11 mouse cellular contexts compared by ENCODE assay signal in the genomic region with DNA sequence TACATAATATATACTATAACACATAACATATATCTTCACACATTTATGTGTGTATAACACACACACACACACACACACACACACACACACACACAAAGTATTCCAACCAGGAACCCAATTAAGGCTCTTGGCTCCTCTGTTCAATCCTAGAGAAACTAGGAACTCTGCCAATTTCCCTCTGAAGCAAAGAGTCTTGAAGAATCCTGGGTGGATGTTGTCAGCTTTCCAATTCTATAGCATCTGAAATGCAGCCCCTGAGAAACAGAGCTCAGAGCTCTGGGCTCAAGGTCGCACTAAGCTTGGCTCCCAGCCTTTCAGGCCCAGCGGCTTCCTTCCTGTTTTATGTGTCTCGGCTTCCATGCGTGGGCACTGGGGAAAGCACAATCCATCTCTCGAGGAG. TPM values are rescaled to one million over a fixed set of nuclear protein-coding genes. Genes with fewer than 3 reads are reported as not detected.
A peak's percentile ranks its signal among the peaks of the same experiment; 100 is the strongest.
DNase-seq lines count a peak whose midpoint lies in the region; ATAC-seq lines count a peak whose summit lies in the region.
"Had no signal": no experiment of that assay in that cellular context is flagged by ENCODE, and none has a peak within 500 bp of the region (broad histone marks: within the 10 kb centered on the region; RNA-seq: fewer than 3 reads in every experiment).

No protein-coding gene starts in this region.

- H3K27ac ChIP-seq in hindbrain, embryonic 14.5 days = no peak overlapping the region
- no peak overlapping the region for H3K27ac ChIP-seq in hindbrain, embryonic 11.5 days (ENCODE audit: low read depth, low read length)
- no peak overlapping the region for H3K27ac ChIP-seq in midbrain, embryonic 11.5 days (ENCODE audit: low read depth, low read length)
- no peak overlapping the region for H3K27ac ChIP-seq in midbrain, embryonic 10.5 days (replicated peaks)
- 0 out of 2 replicates have a peak overlapping the region, but pooled peaks have one; percentile 56 for H3K27ac ChIP-seq in forebrain, embryonic 16.5 days (ENCODE audit: low read length)

- no peak overlapping the region for H3K9ac ChIP-seq in hindbrain, embryonic 14.5 days
- no peak overlapping the region for H3K9ac ChIP-seq in hindbrain, embryonic 11.5 days (ENCODE audit: low read depth, low read length)
- H3K9ac ChIP-seq in midbrain, embryonic 11.5 days (ENCODE audit: low read length) = no peak overlapping the region
- no peak overlapping the region for H3K9ac ChIP-seq in forebrain, embryonic 16.5 days (replicated peaks; ENCODE audit: low read depth, low read length)

- peaks cover 12% of the 10 kb centered on the region; the same call in 1 of the 2 replicates for H3K4me1 ChIP-seq in hindbrain, embryonic 14.5 days (replicated peaks; ENCODE audit: control insufficient read depth, insufficient read depth, low read length)
- H3K4me1 ChIP-seq in hindbrain, embryonic 11.5 days (replicated peaks; ENCODE audit: control insufficient read depth, insufficient read depth, low read length) = peaks cover 3% of the 10 kb centered on the region
- peaks cover 10% of the 10 kb centered on the region for H3K4me1 ChIP-seq in midbrain, embryonic 11.5 days (ENCODE audit: control insufficient read depth, insufficient read depth, low read length)
- peaks cover 24% of the 10 kb centered on the region for H3K4me1 ChIP-seq in midbrain, embryonic 10.5 days
- peaks cover 27% of the 10 kb centered on the region for H3K4me1 ChIP-seq in forebrain, embryonic 16.5 days (replicated peaks; ENCODE audit: control insufficient read depth, insufficient read depth, low read length)

- no peak overlapping the region for H3K4me3 ChIP-seq in hindbrain, embryonic 14.5 days (replicated peaks; ENCODE audit: low read length)
- no peak overlapping the region for H3K4me3 ChIP-seq in hindbrain, embryonic 11.5 days (ENCODE audit: low read depth, low read length)
- H3K4me3 ChIP-seq in midbrain, embryonic 11.5 days (ENCODE audit: low read depth, low read length) = no peak overlapping the region
- H3K4me3 ChIP-seq in midbrain, embryonic 10.5 days = no peak overlapping the region
- H3K4me3 ChIP-seq in forebrain, embryonic 16.5 days (replicated peaks; ENCODE audit: low read length) = no peak overlapping the region

- no peaks in the 10 kb centered on the region for H3K36me3 ChIP-seq in hindbrain, embryonic 14.5 days (replicated peaks; ENCODE audit: control insufficient read depth, insufficient read depth)
- no peaks in the 10 kb centered on the region for H3K36me3 ChIP-seq in hindbrain, embryonic 11.5 days (ENCODE audit: control insufficient read depth, insufficient read depth, low read length)
- H3K36me3 ChIP-seq in midbrain, embryonic 11.5 days (ENCODE audit: control insufficient read depth, insufficient read depth, low read length) = no peaks in the 10 kb centered on the region
- H3K36me3 ChIP-seq in midbrain, embryonic 10.5 days = no peaks in the 10 kb centered on the region
- H3K36me3 ChIP-seq in forebrain, embryonic 16.5 days (ENCODE audit: control insufficient read depth, insufficient read depth) = no peaks in the 10 kb centered on the region

- H3K9me3 ChIP-seq in hindbrain, embryonic 14.5 days (ENCODE audit: control insufficient read depth, low read length) = no peaks in the 10 kb centered on the region
- no peaks in the 10 kb centered on the region for H3K9me3 ChIP-seq in hindbrain, embryonic 11.5 days (ENCODE audit: control insufficient read depth, low read length)
- H3K9me3 ChIP-seq in midbrain, embryonic 11.5 days (ENCODE audit: control insufficient read depth, low read length) = no peaks in the 10 kb centered on the region
- H3K9me3 ChIP-seq in midbrain, embryonic 10.5 days (replicated peaks) = no peaks in the 10 kb centered on the region
- H3K9me3 ChIP-seq in forebrain, embryonic 16.5 days (ENCODE audit: control insufficient read depth, low read length) = no peaks in the 10 kb centered on the region

- peak; percentile 84 for DNase-seq in hindbrain, embryonic 14.5 days (ENCODE audit: low spot score)
- no peak for DNase-seq in hindbrain, embryonic 11.5 days (ENCODE audit: low spot score)
- peak; percentile 17 for DNase-seq in midbrain, embryonic 11.5 days (ENCODE audit: low spot score, missing footprints)
- DNase-seq in midbrain, embryonic 10.5 days (ENCODE audit: low spot score) = no peak
- DNase-seq in retina, postnatal 7 days (ENCODE audit: low read depth, low spot score) = peak; percentile 6
- DNase-seq in adrenal gland, postnatal 4 days (ENCODE audit: low spot score in 2 of 2) = no peak
- no peak for DNase-seq in spleen, adult 18-20 months

- H3K27me3 ChIP-seq in hindbrain, embryonic 14.5 days (ENCODE audit: control insufficient read depth, insufficient read depth, low read length) = no peaks in the 10 kb centered on the region
- no peaks in the 10 kb centered on the region for H3K27me3 ChIP-seq in hindbrain, embryonic 11.5 days (ENCODE audit: control insufficient read depth, insufficient read depth, low read length)
- H3K27me3 ChIP-seq in midbrain, embryonic 11.5 days (ENCODE audit: control insufficient read depth, insufficient read depth, low read length) = no peaks in the 10 kb centered on the region
- no peaks in the 10 kb centered on the region for H3K27me3 ChIP-seq in midbrain, embryonic 10.5 days (ENCODE audit: low read depth, poor library complexity, severe bottlenecking)
- 0 out of 2 replicates have a peak, but pooled peaks cover 2% of the 10 kb centered on the region for H3K27me3 ChIP-seq in forebrain, embryonic 16.5 days (replicated peaks; ENCODE audit: control insufficient read depth, insufficient read depth, low read length)

- WGBS in hindbrain, embryonic 14.5 days = 29% methylated on average over 5 of the region's 5 CpGs
- 65% methylated on average over 5 of the region's 5 CpGs for WGBS in hindbrain, embryonic 11.5 days
- WGBS in midbrain, embryonic 11.5 days = 68% methylated on average over 5 of the region's 5 CpGs
- WGBS in midbrain, embryonic 10.5 days = 69% methylated on average over 5 of the region's 5 CpGs
- 3% methylated on average over 5 of the region's 5 CpGs for WGBS in forebrain, embryonic 16.5 days

- ATAC-seq in hindbrain, embryonic 14.5 days (ENCODE audit: low FRiP score) = peak; percentile 56
- no peak for ATAC-seq in hindbrain, embryonic 11.5 days (ENCODE audit: low FRiP score)
- ATAC-seq in midbrain, embryonic 11.5 days (ENCODE audit: low FRiP score) = no peak
- ATAC-seq in forebrain, embryonic 16.5 days = peak; percentile 73

- H3K4me2 ChIP-seq in hindbrain, embryonic 14.5 days (replicated peaks) = no peak overlapping the region
- H3K4me2 ChIP-seq in hindbrain, embryonic 11.5 days (replicated peaks; ENCODE audit: low read depth, low read length) = no peak overlapping the region
- H3K4me2 ChIP-seq in midbrain, embryonic 11.5 days = no peak overlapping the region
- H3K4me2 ChIP-seq in forebrain, embryonic 16.5 days (ENCODE audit: low read length) = no peak overlapping the region; the same call in 1 of the 2 replicates

RNA-seq across cellular contexts. Expression of a gene that starts 51.6 kb away (rescaled TPM):
- polyA plus RNA-seq in hindbrain, embryonic 14.5 days (2014; fragmentation: Nextera tagmentation; extraction: Ambion mirVana) = 0.13 and 0.14 TPM in 2 replicates
- not detected in 2 replicates for polyA plus RNA-seq in hindbrain, embryonic 11.5 days (2014; fragmentation: Nextera tagmentation; extraction: Ambion mirVana)
- polyA plus RNA-seq in midbrain, embryonic 11.5 days (2014; fragmentation: Nextera tagmentation; extraction: Ambion mirVana) = not detected in 2 replicates
- not detected in 2 replicates for polyA plus RNA-seq in midbrain, embryonic 10.5 days (2016; fragmentation: Nextera tagmentation; extraction: Ambion mirVana)
- polyA plus RNA-seq in forebrain, embryonic 16.5 days (2015; fragmentation: Nextera tagmentation; extraction: Ambion mirVana) = not detected in 2 replicates
- total RNA-seq in adrenal gland, postnatal 4 days (2021) = not detected
- total RNA-seq: megakaryocyte progenitor cell, adult 5-6 weeks had no signal
- polyA plus RNA-seq: large intestine, adult 2 months; small intestine, adult 2 months had no signal

RNA-seq across cellular contexts. Expression of a gene that starts 53.3 kb away (rescaled TPM):
- 0.05 TPM in 2 replicates for polyA plus RNA-seq in hindbrain, embryonic 14.5 days (2014; fragmentation: Nextera tagmentation; extraction: Ambion mirVana)
- polyA plus RNA-seq in hindbrain, embryonic 11.5 days (2014; fragmentation: Nextera tagmentation; extraction: Ambion mirVana) = 0.10 and 0.14 TPM in 2 replicates
- 0.05 and 0.07 TPM in 2 replicates for polyA plus RNA-seq in midbrain, embryonic 11.5 days (2014; fragmentation: Nextera tagmentation; extraction: Ambion mirVana)
- polyA plus RNA-seq in midbrain, embryonic 10.5 days (2016; fragmentation: Nextera tagmentation; extraction: Ambion mirVana) = not detected in 2 replicates
- 0.11 TPM in 1 of 2 replicates, not detected in the other for polyA plus RNA-seq in forebrain, embryonic 16.5 days (2015; fragmentation: Nextera tagmentation; extraction: Ambion mirVana)
- 1 to 10 TPM in 1 of 2 experiments, not detected in 1; 3.0 TPM for total RNA-seq in adrenal gland, postnatal 4 days (2021)
- total RNA-seq: megakaryocyte progenitor cell, adult 5-6 weeks had no signal
- polyA plus RNA-seq: large intestine, adult 2 months; small intestine, adult 2 months had no signal

RNA-seq across cellular contexts. Expression of a gene that starts 54.0 kb away (rescaled TPM):
- polyA plus RNA-seq in hindbrain, embryonic 14.5 days (2014; fragmentation: Nextera tagmentation; extraction: Ambion mirVana) = 148 and 156 TPM in 2 replicates
- 141 and 142 TPM in 2 replicates for polyA plus RNA-seq in hindbrain, embryonic 11.5 days (2014; fragmentation: Nextera tagmentation; extraction: Ambion mirVana)
- 118 and 138 TPM in 2 replicates for polyA plus RNA-seq in midbrain, embryonic 11.5 days (2014; fragmentation: Nextera tagmentation; extraction: Ambion mirVana)
- polyA plus RNA-seq in midbrain, embryonic 10.5 days (2016; fragmentation: Nextera tagmentation; extraction: Ambion mirVana) = 97.8 and 106 TPM in 2 replicates
- 116 and 120 TPM in 2 replicates for polyA plus RNA-seq in forebrain, embryonic 16.5 days (2015; fragmentation: Nextera tagmentation; extraction: Ambion mirVana)
- total RNA-seq in adrenal gland, postnatal 4 days (2021) = 10 to 100 TPM; 20.9 to 24.6 TPM

Comparison
In these comparisons a context has a peak if more than half of its experiments do, and no peak if none do; other contexts are left out.
1. ATAC-seq: peak in hindbrain, embryonic 14.5 days (single experiment) and forebrain, embryonic 16.5 days (single experiment); none in hindbrain, embryonic 11.5 days (single experiment) and midbrain, embryonic 11.5 days (single experiment).
2. DNase-seq: peak in hindbrain, embryonic 14.5 days (single experiment), midbrain, embryonic 11.5 days (single experiment) and retina, postnatal 7 days (single experiment); none in hindbrain, embryonic 11.5 days (single experiment), midbrain, embryonic 10.5 days (single experiment), adrenal gland, postnatal 4 days (0 of 2) and spleen, adult 18-20 months (0 of 2).